Mouse (Mus musculus) intestine, embryonic 16.5 days (tissue): ENCODE data around the gene Wdr44. TPM values are rescaled to one million over a fixed set of nuclear protein-coding genes. Genes with fewer than 3 reads are reported as not detected.

ENCODE experiments used
- ATAC-seq: fragments of 200-750 bp; cut with Nextera tagmentation; 2 replicates; pipeline ENCODE4 v1.8.0; 2017; ENCODE audit warnings: moderate TSS enrichment, moderate library complexity
- H3K27ac ChIP-seq: fragments of 300-500 bp; sonication (generic); 2 replicates; pipeline ENCODE4 v1.5.1; 2014; ENCODE audit warnings: mild to moderate bottlenecking, low read length
- H3K27me3 ChIP-seq: fragments of 300-500 bp; sonication (generic); replicated peaks from 2 replicates; pipeline ENCODE4 v1.6.1; 2014; ENCODE audit warnings: low read length, control low read depth, mixed read lengths; ENCODE audit not compliant: control insufficient read depth, insufficient read depth
- H3K36me3 ChIP-seq: fragments of 300-500 bp; sonication (generic); 2 replicates; pipeline ENCODE4 v1.6.1; 2014; ENCODE audit warnings: low read length, control low read depth; ENCODE audit not compliant: control insufficient read depth, insufficient read depth
- H3K4me1 ChIP-seq: fragments of 300-500 bp; sonication (generic); 2 replicates; pipeline ENCODE4 v1.6.1; 2014; ENCODE audit warnings: low read length, control low read depth, mixed read lengths; ENCODE audit not compliant: control insufficient read depth, insufficient read depth
- H3K4me2 ChIP-seq: fragments of 300-500 bp; sonication (generic); 2 replicates; pipeline ENCODE4 v1.6.1; 2014; ENCODE audit warnings: low read depth, low read length, control low read depth
- H3K4me3 ChIP-seq: fragments of 300-500 bp; sonication (generic); 2 replicates; pipeline ENCODE4 v1.5.1; 2014; ENCODE audit warnings: mild to moderate bottlenecking, low read length
- H3K9ac ChIP-seq: fragments of 300-500 bp; sonication (generic); 2 replicates; pipeline ENCODE4 v1.6.1; 2014; ENCODE audit warnings: low read depth, low read length
- H3K9me3 ChIP-seq: fragments of 300-500 bp; sonication (generic); 2 replicates; pipeline ENCODE4 v1.6.1; 2016; ENCODE audit warnings: low read length, control low read depth; ENCODE audit not compliant: control insufficient read depth
- WGBS: fragments of 180-500 bp; shearing (Covaris S2); extraction: QIAGEN DNeasy Blood & Tissue Kit; methylation state at CpG from one replicate; pipeline ENCODE4 v1.1.7; 2014; 5-methylcytosine and 5-hydroxymethylcytosine counted together
- polyA plus RNA-seq: library from polyadenylated mRNA; unstranded; fragments of >200 nt; fragmentation: Nextera tagmentation; extraction: Ambion mirVana; gene quantifications from 2 replicates; pipeline ENCODE4 v1.2.1, GENCODE M21; 2015

Wdr44 gene
- polyA plus RNA-seq, 1 experiment from 2014 or later: 8.6 TPM

- Histone ChIP-seq H3K27me3 (no peaks in the 10 kb centered on the region), H3K4me1 (no peaks in the 10 kb centered on the region), H3K27ac (no peak overlapping the region), H3K4me3 (0 out of 2 replicates have a peak overlapping the region, but pooled peaks have one; percentile 18), H3K9ac (no peak overlapping the region), H3K36me3 (no peaks in the 10 kb centered on the region), H3K4me2 (no peak overlapping the region), H3K9me3 (no peaks in the 10 kb centered on the region)
- ATAC-seq: no peak
- WGBS: 66% methylated on average over 3 of the region's 3 CpGs
These were observed 1.7 kb downstream of the Wdr44 start for GRCm38 (mm10) chrX:23694588-23694987.

GRCm38 (mm10) chrX:23695109-23695508 is 2.3 kb downstream of the Wdr44 start:
- H3K36me3 ChIP-seq: no peaks in the 10 kb centered on the region
- no peak for ATAC-seq
- H3K4me3 ChIP-seq: no peak overlapping the region
- H3K4me1 ChIP-seq: no peaks in the 10 kb centered on the region
- H3K27me3 ChIP-seq: no peaks in the 10 kb centered on the region
- H3K4me2 ChIP-seq: no peak overlapping the region
- H3K9ac ChIP-seq: no peak overlapping the region
- no peaks in the 10 kb centered on the region for H3K9me3 ChIP-seq
- no peak overlapping the region for H3K27ac ChIP-seq

- H3K36me3 ChIP-seq: no peaks in the 10 kb centered on the region
- 78% methylated on average over 2 of the region's 2 CpGs for WGBS
- no peak for ATAC-seq
- no peak overlapping the region for H3K27ac ChIP-seq
- H3K4me2 ChIP-seq: no peak overlapping the region
- no peaks in the 10 kb centered on the region for H3K9me3 ChIP-seq
- H3K4me3 ChIP-seq: no peak overlapping the region
- H3K27me3 ChIP-seq: no peaks in the 10 kb centered on the region
- H3K4me1 ChIP-seq: no peaks in the 10 kb centered on the region
- no peak overlapping the region for H3K9ac ChIP-seq
These were observed 4.5 kb downstream of the Wdr44 start for GRCm38 (mm10) chrX:23697346-23697745.

- 94% methylated on average over 1 of the region's 1 CpGs for WGBS
- Histone ChIP-seq H3K4me2 (no peak overlapping the region), H3K27ac (no peak overlapping the region), H3K4me3 (no peak overlapping the region), H3K27me3 (no peaks in the 10 kb centered on the region), H3K9me3 (no peaks in the 10 kb centered on the region), H3K9ac (no peak overlapping the region), H3K36me3 (no peaks in the 10 kb centered on the region), H3K4me1 (no peaks in the 10 kb centered on the region)
- no peak for ATAC-seq
These were observed 6.2 kb downstream of the Wdr44 start for GRCm38 (mm10) chrX:23699023-23699422.

- H3K9me3 ChIP-seq: no peaks in the 10 kb centered on the region
- no peak overlapping the region for H3K4me3 ChIP-seq
- no peaks in the 10 kb centered on the region for H3K36me3 ChIP-seq
- no peak overlapping the region for H3K27ac ChIP-seq
- 81% methylated on average over 1 of the region's 1 CpGs for WGBS
- H3K27me3 ChIP-seq: no peaks in the 10 kb centered on the region
- no peaks in the 10 kb centered on the region for H3K4me1 ChIP-seq
- no peak overlapping the region for H3K9ac ChIP-seq
- no peak overlapping the region for H3K4me2 ChIP-seq
- ATAC-seq: no peak
These were observed 24.4 kb downstream of the Wdr44 start for GRCm38 (mm10) chrX:23717247-23717646.

- ATAC-seq: no peak
- H3K4me3 ChIP-seq: no peak overlapping the region
- no peaks in the 10 kb centered on the region for H3K36me3 ChIP-seq
- no peak overlapping the region for H3K4me2 ChIP-seq
- no peaks in the 10 kb centered on the region for H3K27me3 ChIP-seq
- no peak overlapping the region for H3K9ac ChIP-seq
- H3K4me1 ChIP-seq: no peaks in the 10 kb centered on the region
- WGBS: 60% methylated on average over 1 of the region's 1 CpGs
- no peaks in the 10 kb centered on the region for H3K9me3 ChIP-seq
- no peak overlapping the region for H3K27ac ChIP-seq
These were observed 34.6 kb downstream of the Wdr44 start for GRCm38 (mm10) chrX:23727463-23727862.

- H3K4me3 ChIP-seq: no peak overlapping the region
- no peak overlapping the region for H3K9ac ChIP-seq
- H3K4me2 ChIP-seq: no peak overlapping the region
- no peak overlapping the region for H3K27ac ChIP-seq
- H3K36me3 ChIP-seq: no peaks in the 10 kb centered on the region
- 60% methylated on average over 1 of the region's 1 CpGs for WGBS
- peak; percentile 64 for ATAC-seq
- no peaks in the 10 kb centered on the region for H3K4me1 ChIP-seq
- no peaks in the 10 kb centered on the region for H3K9me3 ChIP-seq
- H3K27me3 ChIP-seq: no peaks in the 10 kb centered on the region
These were observed 61.8 kb downstream of the Wdr44 start for GRCm38 (mm10) chrX:23754671-23755070.

GRCm38 (mm10) chrX:23767849-23768248 is 75.0 kb downstream of the Wdr44 start:
- WGBS: 73% methylated on average over 1 of the region's 1 CpGs
- Histone ChIP-seq H3K4me3 (no peak overlapping the region), H3K4me2 (no peak overlapping the region), H3K9me3 (no peaks in the 10 kb centered on the region), H3K4me1 (no peaks in the 10 kb centered on the region), H3K27me3 (no peaks in the 10 kb centered on the region), H3K9ac (no peak overlapping the region), H3K36me3 (no peaks in the 10 kb centered on the region), H3K27ac (no peak overlapping the region)
- ATAC-seq: no peak

- Histone ChIP-seq H3K4me3 (no peak overlapping the region), H3K27me3 (no peaks in the 10 kb centered on the region), H3K4me1 (no peaks in the 10 kb centered on the region), H3K9me3 (no peaks in the 10 kb centered on the region), H3K4me2 (no peak overlapping the region), H3K27ac (no peak overlapping the region), H3K9ac (no peak overlapping the region), H3K36me3 (no peaks in the 10 kb centered on the region)
- no peak for ATAC-seq
- 86% methylated on average over 3 of the region's 3 CpGs for WGBS
These were observed 114.3 kb downstream of the Wdr44 start for GRCm38 (mm10) chrX:23807125-23807524.

GRCm38 (mm10) chrX:23810365-23810764 is 117.5 kb downstream of the Wdr44 start:
- Histone ChIP-seq H3K27me3 (no peaks in the 10 kb centered on the region), H3K4me1 (no peaks in the 10 kb centered on the region), H3K4me2 (no peak overlapping the region), H3K9me3 (no peaks in the 10 kb centered on the region), H3K9ac (no peak overlapping the region), H3K36me3 (no peaks in the 10 kb centered on the region), H3K4me3 (no peak overlapping the region), H3K27ac (no peak overlapping the region)
- 98% methylated on average over 2 of the region's 2 CpGs for WGBS
- no peak for ATAC-seq
